Mouse (Mus musculus): ENCODE measurements at regions not wholly inside any gene's neighbourhood (a gene's known extent, or its start where the extent isn't known, plus 50 kb on each side); places are given as distances from the start of the nearest gene placed in this dataset.

DNA sequence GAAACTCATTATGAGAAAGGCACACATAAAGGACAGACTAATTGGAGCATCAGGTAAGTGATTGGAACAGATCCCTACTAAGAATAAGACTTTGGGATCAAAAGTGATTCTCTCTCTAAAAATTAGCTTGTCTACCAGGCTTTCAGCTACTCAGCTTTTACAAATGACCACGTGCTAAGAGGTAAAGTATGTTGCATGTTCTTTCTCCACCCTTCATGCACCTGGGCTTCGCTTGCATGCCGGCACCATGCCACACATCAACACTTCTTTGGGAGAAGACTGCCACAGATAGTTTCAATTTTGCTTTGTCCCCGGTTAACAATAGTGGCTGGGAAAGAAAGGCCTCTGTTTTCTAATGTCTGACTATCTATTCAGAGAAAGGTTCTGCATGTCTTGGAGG, 1367.9 kb upstream of the A1bg start:
- TF ChIP-seq ZNF384 (IDR thresholded peaks at IDR 0.05; ENCODE audit: low read depth, low read length) (no peak), MAFK (IDR thresholded peaks at IDR 0.05; ENCODE audit: insufficient read depth, low read depth, low read length) (no peak), ZC3H11A (IDR thresholded peaks at IDR 0.05; ENCODE audit: borderline replicate concordance, low read depth, low read length) (no peak)

All from ES-E14 (cell line).